Mouse (Mus musculus): ENCODE results near the gene Vasn.

DNA sequence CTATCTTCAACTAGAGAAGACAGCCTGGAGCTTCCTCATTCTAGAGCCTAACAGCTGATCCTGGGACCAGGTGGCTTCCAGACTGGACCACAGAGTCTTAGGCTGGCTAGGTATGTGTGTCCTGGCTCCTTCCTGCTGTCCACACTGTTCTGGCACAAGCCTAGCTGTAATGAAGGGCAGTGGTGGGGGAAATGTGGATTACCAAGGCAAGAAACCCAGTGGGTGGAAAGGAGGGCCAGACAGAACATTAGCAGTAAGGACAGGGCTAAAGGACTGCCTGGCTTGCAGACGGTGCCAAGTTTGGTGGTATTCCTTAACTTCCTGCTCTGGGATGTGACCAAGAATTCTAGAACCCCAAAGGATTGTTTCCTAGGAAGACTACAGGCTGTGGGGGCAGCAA, 11.3 kb downstream of the Vasn start:
- TF ChIP-seq CTCF (IDR thresholded peaks at IDR 0.05; ENCODE audit: low read depth, low read length) (no peak), POLR2A (IDR thresholded peaks at IDR 0.05; ENCODE audit: borderline replicate concordance, low read depth, low read length) (no peak)
